Mouse (Mus musculus) lung, adult 2 months (tissue): ENCODE measurements around the gene Gm38431. TPM values are rescaled to one million over a fixed set of nuclear protein-coding genes. Genes with fewer than 3 reads are reported as not detected.

Experiments used
- DNase-seq: peaks from one replicate; pipeline ENCODE4 v3.0.0; 2022
- H3K4me1 ChIP-seq: fragments of 200-500 bp; 2 replicates; pipeline ENCODE4 v1.6.1; 2011; ENCODE audit warnings: low read length; ENCODE audit not compliant: control insufficient read depth, insufficient read depth
- H3K4me3 ChIP-seq: fragments of 200-500 bp; replicated peaks from 2 replicates; pipeline ENCODE3; 2011; ENCODE audit warnings: low read depth, mild to moderate bottlenecking, control low read depth, low read length; ENCODE audit errors: extremely low read depth
- CTCF ChIP-seq: fragments of 200-500 bp; IDR thresholded peaks from 2 replicates; pipeline ENCODE4 v1.5.1; 2011; ENCODE audit warnings: mild to moderate bottlenecking, low read length, control low read depth; ENCODE audit not compliant: insufficient read depth
- POLR2A ChIP-seq: fragments of 200-500 bp; IDR thresholded peaks from 2 replicates; pipeline ENCODE4 v1.6.1; 2011; ENCODE audit warnings: low read depth, mild to moderate bottlenecking, control low read depth, low read length, borderline replicate concordance; ENCODE audit errors: extremely low read depth
- WGBS: fragments of 180-500 bp; shearing (Covaris S2); methylation state at CpG from one replicate; pipeline ENCODE4 v1.1.7; 2018; 5-methylcytosine and 5-hydroxymethylcytosine counted together
- polyA plus RNA-seq: library from polyadenylated mRNA; depleted of rRNA; stranded (reverse); fragments of >200 nt; gene quantifications from 2 replicates; pipeline ENCODE4 v1.2.3, GENCODE M21; 2012

Gm38431 gene
- polyA plus RNA-seq, 1 experiment, result 3.0 TPM

GRCm38 (mm10) chr9:21113751-21114150 is 22.0 kb upstream of the Gm38431 start:
- TF ChIP-seq POLR2A, result no peak
- no peak for TF ChIP-seq CTCF
- WGBS, result 90% methylated on average over 6 of the region's 6 CpGs
- Histone ChIP-seq H3K4me3 (no peak overlapping the region), H3K4me1 (no peaks in the 10 kb centered on the region)
- DNase-seq, result no peak

- Histone ChIP-seq H3K4me3 (no peak overlapping the region), H3K4me1 (no peaks in the 10 kb centered on the region)
- TF ChIP-seq CTCF, result no peak
- WGBS, result 66% methylated on average over 23 of the region's 23 CpGs
- no peak for DNase-seq
Observed at GRCm38 (mm10) chr9:21107607-21108237, 15.9 kb upstream of the Gm38431 start.

DNA sequence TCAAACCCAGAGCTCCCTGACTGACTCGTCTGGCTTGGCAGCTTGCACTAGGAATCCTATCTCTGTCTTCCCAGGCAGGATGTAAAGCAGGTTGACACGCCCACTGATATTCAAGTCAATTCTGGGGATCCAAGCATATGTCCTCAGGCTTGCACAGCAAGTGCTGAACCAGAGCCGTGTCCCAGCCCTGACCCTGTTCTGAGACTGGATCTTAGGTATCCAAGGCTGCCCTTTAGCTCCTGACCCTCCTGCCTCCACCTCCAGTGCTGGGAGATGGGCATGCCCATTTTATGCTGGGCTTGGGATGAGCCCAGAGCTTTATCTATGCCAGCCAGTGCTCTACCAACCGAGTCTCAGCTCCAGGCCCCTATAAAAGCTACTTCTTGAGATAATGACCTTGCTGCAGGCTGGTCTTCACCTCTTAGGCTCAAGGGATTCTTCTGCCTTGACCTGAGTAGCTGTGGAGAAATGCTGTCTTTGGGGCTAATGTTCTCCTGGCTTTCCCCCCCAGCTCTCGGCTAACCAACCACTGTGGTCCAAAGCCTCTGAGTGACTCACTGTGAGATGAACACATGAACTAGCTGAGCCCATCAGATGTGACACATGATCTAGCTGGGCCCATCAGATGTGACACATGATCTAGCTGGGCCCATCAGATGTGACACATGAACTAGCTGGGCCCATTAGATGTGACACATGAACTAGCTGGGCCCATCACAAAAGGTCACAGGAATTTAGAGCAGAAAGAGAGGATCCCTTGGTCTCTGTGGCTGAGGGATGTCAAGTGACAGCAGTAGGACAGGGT is 14.2 kb upstream of the Gm38431 start:
- no peaks in the 10 kb centered on the region for H3K4me1 ChIP-seq
- WGBS, result 73% methylated on average over 5 of the region's 5 CpGs
- H3K4me3 ChIP-seq, result no peak overlapping the region
- TF ChIP-seq CTCF (no peak), POLR2A (no peak)
- no peak for DNase-seq

- WGBS, result 84% methylated on average over 6 of the region's 6 CpGs
- TF ChIP-seq CTCF (no peak), POLR2A (no peak)
- Histone ChIP-seq H3K4me3 (no peak overlapping the region), H3K4me1 (peaks cover 4% of the 10 kb centered on the region)
- no peak for DNase-seq
Observed at GRCm38 (mm10) chr9:21104814-21105213, 13.0 kb upstream of the Gm38431 start.

- no peak for TF ChIP-seq CTCF
- no peak for TF ChIP-seq POLR2A
- H3K4me3 ChIP-seq, result no peak overlapping the region
- WGBS, result 94% methylated on average over 2 of the region's 2 CpGs
- peaks cover 4% of the 10 kb centered on the region for H3K4me1 ChIP-seq
- no peak for DNase-seq
Observed at GRCm38 (mm10) chr9:21102076-21102475, 10.3 kb upstream of the Gm38431 start.

- TF ChIP-seq POLR2A (no peak), CTCF (no peak)
- no peak overlapping the region for H3K4me3 ChIP-seq
- DNase-seq, result no peak
- 29% methylated on average over 15 of the region's 15 CpGs for WGBS
- peaks cover 4% of the 10 kb centered on the region for H3K4me1 ChIP-seq
Observed at GRCm38 (mm10) chr9:21100447-21101161, 8.8 kb upstream of the Gm38431 start.

- H3K4me1 ChIP-seq, result peaks cover 4% of the 10 kb centered on the region
- H3K4me3 ChIP-seq, result no peak overlapping the region
- no peak for DNase-seq
- 59% methylated on average over 8 of the region's 8 CpGs for WGBS
- TF ChIP-seq CTCF (no peak), POLR2A (no peak)
Observed at GRCm38 (mm10) chr9:21097793-21098192, 6.0 kb upstream of the Gm38431 start.

- Histone ChIP-seq H3K4me3 (no peak overlapping the region), H3K4me1 (peaks cover 4% of the 10 kb centered on the region)
- DNase-seq, result no peak
- WGBS, result 89% methylated on average over 4 of the region's 4 CpGs
- TF ChIP-seq CTCF, result no peak
- no peak for TF ChIP-seq POLR2A
Observed at GRCm38 (mm10) chr9:21095958-21096357, 4.2 kb upstream of the Gm38431 start.

DNA sequence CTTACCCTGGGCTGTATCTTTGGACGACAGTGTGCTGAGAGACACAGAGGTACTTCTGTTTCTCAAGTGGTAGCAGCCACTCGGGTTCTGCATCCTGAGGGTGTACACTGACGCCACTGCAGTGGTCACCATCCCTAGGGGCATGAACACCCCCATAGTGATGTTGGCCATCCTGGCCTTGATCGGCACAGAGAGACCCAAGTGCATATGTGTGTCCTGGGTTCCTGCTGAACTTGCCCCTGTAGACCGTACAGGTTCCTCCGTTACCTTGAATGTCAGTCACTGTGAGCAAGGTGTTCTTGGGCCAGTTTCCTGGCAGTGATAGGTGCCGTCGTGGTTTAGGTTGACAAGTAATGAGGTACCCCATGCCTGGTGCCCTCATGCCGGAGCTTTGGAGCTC is 1.6 kb upstream of the Gm38431 start:
- no peak overlapping the region for H3K4me3 ChIP-seq
- DNase-seq, result no peak
- H3K4me1 ChIP-seq, result 0 out of 2 replicates have a peak, but pooled peaks cover 2% of the 10 kb centered on the region
- WGBS, result 95% methylated on average over 9 of the region's 9 CpGs
- TF ChIP-seq CTCF (no peak), POLR2A (no peak)

GRCm38 (mm10) chr9:21090972-21091706 is 658 bp downstream of the Gm38431 start:
- DNase-seq, result no peak
- no peak for TF ChIP-seq CTCF
- no peak for TF ChIP-seq POLR2A
- H3K4me1 ChIP-seq, result 0 out of 2 replicates have a peak, but pooled peaks cover 2% of the 10 kb centered on the region
- 2% methylated on average over 24 of the region's 24 CpGs for WGBS
- peak overlapping the region; percentile 90 for H3K4me3 ChIP-seq
